Mouse (Mus musculus) bone marrow macrophage, adult 2 months (primary cell): ENCODE results near the gene Snx22.

ENCODE experiments used
- CTCF ChIP-seq: IDR thresholded peaks from 2 replicates; pipeline ENCODE4 v1.5.1; 2012; ENCODE audit warnings: low read depth, mild to moderate bottlenecking, low read length, moderate library complexity
- POLR2A ChIP-seq: IDR thresholded peaks from 2 replicates; pipeline ENCODE4 v1.6.1; 2012; ENCODE audit warnings: mild to moderate bottlenecking, low read depth, low read length, borderline replicate concordance

GRCm38 (mm10) chr9:66114341-66114740 is 44.8 kb upstream of the Snx22 start:
- TF ChIP-seq CTCF (no peak), POLR2A (no peak)
